Mouse (Mus musculus) embryonic facial prominence, embryonic 15.5 days (tissue): ENCODE measurements around the gene Foxn2. TPM values are rescaled to one million over a fixed set of nuclear protein-coding genes. Genes with fewer than 3 reads are reported as not detected.

Source experiments
- ATAC-seq: fragments of 200-750 bp; cut with Nextera tagmentation; 2 replicates; pipeline ENCODE4 v1.8.0; 2017; ENCODE audit warnings: low read depth, moderate TSS enrichment; ENCODE audit not compliant: insufficient number of reproducible peaks, low FRiP score, low TSS enrichment
- H3K27ac ChIP-seq: fragments of 300-500 bp; sonication (generic); replicated peaks from 2 replicates; pipeline ENCODE4 v1.5.1; 2015; ENCODE audit warnings: mild to moderate bottlenecking, inconsistent platforms
- H3K27me3 ChIP-seq: fragments of 300-500 bp; sonication (generic); 2 replicates; pipeline ENCODE4 v1.6.1; 2015; ENCODE audit warnings: inconsistent platforms
- H3K36me3 ChIP-seq: fragments of 300-500 bp; sonication (generic); 2 replicates; pipeline ENCODE4 v1.6.1; 2015; ENCODE audit warnings: mild to moderate bottlenecking, inconsistent platforms
- H3K4me1 ChIP-seq: fragments of 300-500 bp; sonication (generic); 2 replicates; pipeline ENCODE4 v1.6.1; 2015; ENCODE audit warnings: inconsistent platforms
- H3K4me2 ChIP-seq: fragments of 300-500 bp; sonication (generic); replicated peaks from 2 replicates; pipeline ENCODE4 v1.6.1; 2015; ENCODE audit warnings: mild to moderate bottlenecking, inconsistent platforms
- H3K4me3 ChIP-seq: fragments of 300-500 bp; sonication (generic); replicated peaks from 2 replicates; pipeline ENCODE4 v1.5.1; 2015; ENCODE audit warnings: mild to moderate bottlenecking, inconsistent platforms
- H3K9ac ChIP-seq: fragments of 300-500 bp; sonication (generic); 2 replicates; pipeline ENCODE4 v1.6.1; 2015; ENCODE audit warnings: inconsistent platforms
- H3K9me3 ChIP-seq: fragments of 300-500 bp; sonication (generic); replicated peaks from 2 replicates; pipeline ENCODE4 v1.6.1; 2016; ENCODE audit warnings: inconsistent platforms
- WGBS: fragments of 180-500 bp; shearing (Covaris S2); methylation state at CpG from one replicate; pipeline ENCODE4 v1.1.7; 2015; 5-methylcytosine and 5-hydroxymethylcytosine counted together
- polyA plus RNA-seq: library from polyadenylated mRNA; unstranded; fragments of >200 nt; fragmentation: Nextera tagmentation; extraction: Ambion mirVana; gene quantifications from 2 replicates; pipeline ENCODE4 v1.2.1, GENCODE M21; 2015

Gene Foxn2
- polyA plus RNA-seq = 14.9 and 15.5 TPM in 2 replicates

DNA sequence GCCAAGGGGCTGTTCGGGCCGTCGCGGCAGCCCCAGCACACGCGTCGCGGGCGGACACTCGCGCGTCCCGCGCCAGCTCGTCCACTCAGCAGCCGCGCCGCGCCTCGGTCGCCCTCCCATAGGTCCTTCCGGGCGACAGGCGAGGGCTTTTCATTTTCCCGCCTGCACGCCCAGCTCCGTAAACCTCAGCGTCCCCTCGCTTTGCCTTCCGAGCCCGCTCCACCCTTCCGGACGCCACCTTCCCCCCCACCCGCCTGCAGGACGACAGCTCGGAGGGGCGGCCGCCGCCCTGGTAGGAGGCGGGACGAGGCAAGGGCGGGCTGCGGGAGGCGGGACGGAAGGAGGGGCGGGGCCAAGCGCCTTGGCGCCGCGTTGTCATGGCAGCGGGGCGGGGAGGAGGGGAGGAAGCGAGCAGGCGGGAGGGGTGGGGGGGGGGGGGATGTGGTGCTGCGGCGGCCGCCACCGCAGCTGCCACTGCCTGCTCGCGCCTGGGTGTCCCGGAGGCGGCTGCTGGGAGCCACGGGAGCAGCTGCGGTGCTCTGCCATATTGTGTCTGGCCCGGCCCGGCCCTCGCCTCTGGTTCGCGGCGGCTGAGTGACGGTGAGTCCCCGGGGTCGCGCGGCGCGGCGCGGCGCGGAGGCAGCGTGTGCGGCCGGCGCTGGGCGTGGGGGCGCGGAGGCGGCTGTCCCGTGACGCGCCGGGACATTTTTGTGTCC is at the start of gene Foxn2:
TSS of gene Foxn2 (plus strand) at position 427 of the 716 bp plus-strand sequence.
- Histone ChIP-seq H3K9me3 (no peaks in the 10 kb centered on the region), H3K27ac (peak within 1 kb of the TSS; percentile 92)
- 0% methylated on average over 70 of the region's 93 CpGs for WGBS

GRCm38 (mm10) chr17:88397501-88397900 is 43.0 kb upstream of the Foxn2 start:
- Histone ChIP-seq H3K4me1 (no peaks in the 10 kb centered on the region), H3K4me3 (no peak overlapping the region), H3K9me3 (no peaks in the 10 kb centered on the region), H3K27ac (no peak overlapping the region), H3K36me3 (no peaks in the 10 kb centered on the region), H3K9ac (no peak overlapping the region), H3K4me2 (no peak overlapping the region), H3K27me3 (no peaks in the 10 kb centered on the region)
- no peak for ATAC-seq
- WGBS = 72% methylated on average over 6 of the region's 6 CpGs

More for the DNA sequence above, at the start of gene Foxn2:
- peak within 1 kb of the TSS; percentile 79 for H3K9ac ChIP-seq
- peak within 1 kb of the TSS; percentile 77 for H3K4me2 ChIP-seq
- peak within 1 kb of the TSS; percentile 83 for H3K4me3 ChIP-seq
- H3K4me1 ChIP-seq = no peaks in the 10 kb centered on the region
- H3K27me3 ChIP-seq = no peaks in the 10 kb centered on the region
- peak; percentile 94 for ATAC-seq
- H3K36me3 ChIP-seq = no peaks in the 10 kb centered on the region

DNA sequence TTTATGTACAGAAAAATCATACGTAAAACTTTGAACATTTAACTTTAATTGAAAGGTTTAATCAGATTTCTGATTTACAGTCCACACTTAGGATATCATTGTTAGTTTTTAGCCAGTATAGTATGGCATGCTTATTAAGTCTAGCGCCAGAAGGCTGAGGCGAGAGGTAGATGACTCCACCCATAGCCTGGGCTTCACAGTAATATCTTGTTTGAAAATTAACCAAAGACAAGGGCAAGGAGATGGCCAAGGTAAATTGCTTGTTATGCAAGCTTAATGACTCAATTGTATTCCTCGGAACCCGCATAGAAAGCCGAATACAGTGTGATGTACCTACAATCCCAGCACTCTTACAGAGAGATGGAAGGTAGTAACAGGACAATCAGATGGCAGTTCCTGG is 42.4 kb upstream of the Foxn2 start:
- Histone ChIP-seq H3K4me3 (no peak overlapping the region), H3K36me3 (no peaks in the 10 kb centered on the region), H3K27ac (no peak overlapping the region), H3K9ac (no peak overlapping the region), H3K4me1 (no peaks in the 10 kb centered on the region), H3K4me2 (no peak overlapping the region), H3K9me3 (no peaks in the 10 kb centered on the region), H3K27me3 (no peaks in the 10 kb centered on the region)
- no peak for ATAC-seq
- 87% methylated on average over 6 of the region's 6 CpGs for WGBS

- H3K9me3 ChIP-seq = no peaks in the 10 kb centered on the region
- no peak for ATAC-seq
- peaks cover 5% of the 10 kb centered on the region; the same call in 1 of the 2 replicates for H3K27me3 ChIP-seq
- H3K9ac ChIP-seq = no peak overlapping the region
- H3K4me3 ChIP-seq = no peak overlapping the region
- H3K4me1 ChIP-seq = no peaks in the 10 kb centered on the region
- no peaks in the 10 kb centered on the region for H3K36me3 ChIP-seq
- no peak overlapping the region for H3K27ac ChIP-seq
- no peak overlapping the region for H3K4me2 ChIP-seq
- WGBS = 89% methylated on average over 4 of the region's 4 CpGs
Measured at GRCm38 (mm10) chr17:88398854-88399253, 41.7 kb upstream of the Foxn2 start.

DNA sequence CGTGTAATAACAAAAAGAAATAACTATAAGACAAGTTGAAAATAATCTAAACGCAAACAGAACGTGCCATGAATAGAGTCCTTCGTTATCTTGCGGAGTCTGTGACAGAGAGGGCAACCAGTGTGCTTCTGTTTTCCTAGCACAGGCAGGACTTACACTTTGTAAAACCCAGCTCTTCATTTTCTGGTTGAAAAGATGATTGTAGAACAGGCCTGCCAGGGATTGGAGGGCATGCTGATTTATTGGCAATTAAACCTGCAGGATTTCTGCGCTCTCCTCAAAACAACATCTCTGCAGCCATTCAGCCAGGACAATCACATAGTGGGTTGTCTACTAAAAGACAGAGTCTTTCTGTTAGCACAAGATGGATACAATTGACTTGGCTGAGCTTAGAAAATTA is 40.4 kb upstream of the Foxn2 start:
- H3K27me3 ChIP-seq = peaks cover 12% of the 10 kb centered on the region
- H3K27ac ChIP-seq = no peak overlapping the region
- H3K4me1 ChIP-seq = 0 out of 2 replicates have a peak, but pooled peaks cover 1% of the 10 kb centered on the region
- no peaks in the 10 kb centered on the region for H3K36me3 ChIP-seq
- no peak overlapping the region for H3K9ac ChIP-seq
- H3K4me3 ChIP-seq = no peak overlapping the region
- ATAC-seq = no peak
- 86% methylated on average over 6 of the region's 6 CpGs for WGBS
- H3K4me2 ChIP-seq = no peak overlapping the region
- H3K9me3 ChIP-seq = no peaks in the 10 kb centered on the region

DNA sequence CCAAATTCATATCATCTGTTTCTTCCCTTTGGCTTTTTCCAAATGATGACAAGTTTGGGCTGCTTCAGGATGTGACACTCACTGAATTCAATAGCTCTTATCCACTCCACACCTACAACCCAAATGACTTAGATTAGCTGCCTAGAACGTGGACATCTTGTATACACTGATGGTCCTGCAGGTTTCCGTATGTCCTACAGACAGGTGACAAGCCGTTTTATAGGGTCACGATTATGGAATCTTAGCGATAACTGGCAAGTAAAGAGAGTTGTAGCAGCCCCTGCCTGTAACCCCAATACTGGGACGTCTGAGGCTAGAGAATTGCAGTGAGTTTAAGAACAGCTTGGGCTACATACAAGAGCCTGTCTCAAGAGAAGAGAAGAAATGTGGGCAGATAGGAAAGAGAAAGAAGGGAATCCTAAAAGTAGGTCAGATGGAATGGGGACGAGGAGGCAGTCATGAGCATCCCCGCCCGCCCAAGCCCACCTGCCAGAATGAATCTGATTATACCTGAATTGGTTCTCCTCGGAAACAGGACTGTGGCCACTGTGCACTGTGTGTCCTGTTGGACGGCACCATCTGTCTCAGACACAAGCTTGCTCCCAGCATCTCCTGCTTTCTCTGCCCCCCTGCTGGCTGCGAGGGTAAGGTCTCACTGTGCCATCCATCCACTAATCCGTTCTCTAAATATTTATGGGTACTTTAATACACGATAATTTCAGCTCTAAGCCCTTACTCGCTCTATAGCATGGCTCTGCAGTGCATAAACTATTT is 39.6 kb upstream of the Foxn2 start:
- H3K4me1 ChIP-seq = 0 out of 2 replicates have a peak, but pooled peaks cover 2% of the 10 kb centered on the region
- H3K4me3 ChIP-seq = no peak overlapping the region
- no peak overlapping the region for H3K4me2 ChIP-seq
- H3K27me3 ChIP-seq = peaks cover 14% of the 10 kb centered on the region
- ATAC-seq = no peak
- H3K36me3 ChIP-seq = no peaks in the 10 kb centered on the region
- no peak overlapping the region for H3K9ac ChIP-seq
- no peak overlapping the region for H3K27ac ChIP-seq
- no peaks in the 10 kb centered on the region for H3K9me3 ChIP-seq
- 70% methylated on average over 15 of the region's 15 CpGs for WGBS

DNA sequence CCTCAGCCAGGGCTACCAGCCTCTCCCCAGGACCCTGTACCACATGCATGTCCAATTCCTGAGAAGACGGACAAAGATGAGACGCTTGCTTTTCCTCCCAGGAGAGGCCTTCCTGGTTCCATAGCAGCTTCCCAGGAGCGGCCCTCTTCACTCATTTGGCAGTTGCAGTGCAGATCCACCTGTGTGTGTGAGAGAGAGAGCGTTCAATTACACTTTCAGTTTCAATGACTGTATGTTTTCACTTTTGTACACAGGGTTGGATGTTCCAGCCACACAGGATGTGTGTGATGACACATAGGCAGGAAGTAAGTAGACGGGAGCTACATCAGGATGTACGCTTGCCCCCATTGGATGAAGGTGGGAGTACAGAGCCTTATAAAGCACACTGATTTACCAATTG is 37.2 kb upstream of the Foxn2 start:
- peaks cover 14% of the 10 kb centered on the region for H3K27me3 ChIP-seq
- H3K4me3 ChIP-seq = no peak overlapping the region
- H3K4me1 ChIP-seq = 0 out of 2 replicates have a peak, but pooled peaks cover 2% of the 10 kb centered on the region
- no peak for ATAC-seq
- H3K36me3 ChIP-seq = no peaks in the 10 kb centered on the region
- WGBS = 77% methylated on average over 6 of the region's 6 CpGs
- no peak overlapping the region for H3K9ac ChIP-seq
- H3K27ac ChIP-seq = no peak overlapping the region
- H3K9me3 ChIP-seq = no peaks in the 10 kb centered on the region
- no peak overlapping the region for H3K4me2 ChIP-seq

GRCm38 (mm10) chr17:88404471-88404870 is 36.0 kb upstream of the Foxn2 start:
- Histone ChIP-seq H3K4me2 (no peak overlapping the region), H3K4me1 (0 out of 2 replicates have a peak, but pooled peaks cover 2% of the 10 kb centered on the region), H3K9me3 (no peaks in the 10 kb centered on the region), H3K36me3 (no peaks in the 10 kb centered on the region), H3K27me3 (peaks cover 14% of the 10 kb centered on the region), H3K9ac (no peak overlapping the region), H3K4me3 (no peak overlapping the region), H3K27ac (no peak overlapping the region)
- ATAC-seq = no peak
- WGBS = 10% methylated on average over 6 of the region's 6 CpGs

- ATAC-seq = no peak
- Histone ChIP-seq H3K4me2 (peak overlapping the region; percentile 28), H3K4me1 (0 out of 2 replicates have a peak, but pooled peaks cover 2% of the 10 kb centered on the region), H3K9ac (no peak overlapping the region), H3K27me3 (peaks cover 14% of the 10 kb centered on the region), H3K36me3 (no peaks in the 10 kb centered on the region), H3K9me3 (no peaks in the 10 kb centered on the region), H3K4me3 (no peak overlapping the region), H3K27ac (no peak overlapping the region)
- WGBS = 34% methylated on average over 19 of the region's 19 CpGs
Measured at GRCm38 (mm10) chr17:88405076-88405475, 35.4 kb upstream of the Foxn2 start.

DNA sequence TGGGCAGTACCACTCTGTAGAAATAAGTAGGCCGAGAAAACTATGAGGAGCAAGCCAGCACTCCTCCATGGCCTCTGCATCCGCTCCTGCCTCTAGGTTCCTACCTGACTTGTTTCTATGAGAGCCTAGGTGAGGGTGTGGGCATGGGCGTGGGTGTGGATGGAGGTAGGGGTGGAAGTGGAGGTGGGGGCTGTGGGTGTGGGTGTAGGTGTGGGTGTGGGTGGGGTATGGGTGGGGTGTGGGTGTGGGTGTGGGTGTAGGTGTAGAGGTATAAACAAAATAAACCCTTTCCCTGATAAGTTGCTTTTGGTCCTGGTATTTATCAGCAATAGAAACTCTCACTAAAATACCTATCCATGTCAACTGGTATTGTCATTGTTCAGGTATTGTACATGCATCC is 30.8 kb upstream of the Foxn2 start:
- ATAC-seq = no peak
- H3K9ac ChIP-seq = no peak overlapping the region
- H3K9me3 ChIP-seq = no peaks in the 10 kb centered on the region
- H3K4me2 ChIP-seq = no peak overlapping the region
- H3K4me3 ChIP-seq = no peak overlapping the region
- H3K27me3 ChIP-seq = peaks cover 3% of the 10 kb centered on the region; the same call in 1 of the 2 replicates
- no peak overlapping the region for H3K27ac ChIP-seq
- WGBS = 83% methylated on average over 3 of the region's 3 CpGs
- 0 out of 2 replicates have a peak, but pooled peaks cover 2% of the 10 kb centered on the region for H3K4me1 ChIP-seq
- no peaks in the 10 kb centered on the region for H3K36me3 ChIP-seq

DNA sequence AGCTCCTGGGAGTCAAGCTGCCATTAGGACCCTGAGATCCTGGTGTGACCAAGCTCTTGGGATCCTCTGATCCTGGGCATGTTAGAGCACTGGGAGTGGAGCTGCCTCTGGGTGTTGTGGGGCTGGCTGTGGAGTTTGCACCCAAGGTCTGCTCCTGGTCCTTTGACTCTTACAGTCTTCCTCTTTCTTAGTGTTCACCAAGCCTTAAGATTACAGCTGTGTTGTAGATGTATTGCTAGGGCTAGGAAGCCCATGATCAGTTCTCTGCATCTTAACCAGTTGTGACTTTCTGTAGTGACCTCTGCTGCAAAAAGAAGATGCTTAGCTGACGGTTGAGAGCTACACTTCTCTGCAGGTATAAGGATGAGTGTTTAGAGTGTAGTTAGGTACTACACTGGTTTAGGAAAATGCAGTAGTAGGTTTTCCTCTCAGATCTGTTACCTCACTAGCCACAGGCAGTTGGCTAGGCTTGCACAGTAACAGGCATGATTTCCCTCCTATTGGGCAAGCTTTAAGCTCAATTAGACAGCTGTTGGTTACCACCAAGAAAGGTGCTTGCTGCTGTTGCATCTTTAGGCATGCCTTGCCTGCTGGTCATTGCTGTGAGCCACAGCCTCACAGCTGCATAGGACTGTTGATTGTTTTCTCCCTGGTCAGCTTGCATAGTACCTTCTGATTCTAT is 27.2 kb upstream of the Foxn2 start:
- Histone ChIP-seq H3K27me3 (no peaks in the 10 kb centered on the region), H3K36me3 (no peaks in the 10 kb centered on the region), H3K9me3 (no peaks in the 10 kb centered on the region), H3K4me3 (no peak overlapping the region), H3K27ac (no peak overlapping the region), H3K4me1 (no peaks in the 10 kb centered on the region), H3K9ac (no peak overlapping the region), H3K4me2 (no peak overlapping the region)
- no peak for ATAC-seq
- 74% methylated on average over 1 of the region's 1 CpGs for whole genome bisulfite sequencing
